Mouse (Mus musculus): ENCODE measurements around the gene Grb10. TPM values are rescaled to one million over a fixed set of nuclear protein-coding genes. Genes with fewer than 3 reads are reported as not detected.

Gene Grb10
- polyA plus RNA-seq, 1 experiment = 3.7 TPM

DNA sequence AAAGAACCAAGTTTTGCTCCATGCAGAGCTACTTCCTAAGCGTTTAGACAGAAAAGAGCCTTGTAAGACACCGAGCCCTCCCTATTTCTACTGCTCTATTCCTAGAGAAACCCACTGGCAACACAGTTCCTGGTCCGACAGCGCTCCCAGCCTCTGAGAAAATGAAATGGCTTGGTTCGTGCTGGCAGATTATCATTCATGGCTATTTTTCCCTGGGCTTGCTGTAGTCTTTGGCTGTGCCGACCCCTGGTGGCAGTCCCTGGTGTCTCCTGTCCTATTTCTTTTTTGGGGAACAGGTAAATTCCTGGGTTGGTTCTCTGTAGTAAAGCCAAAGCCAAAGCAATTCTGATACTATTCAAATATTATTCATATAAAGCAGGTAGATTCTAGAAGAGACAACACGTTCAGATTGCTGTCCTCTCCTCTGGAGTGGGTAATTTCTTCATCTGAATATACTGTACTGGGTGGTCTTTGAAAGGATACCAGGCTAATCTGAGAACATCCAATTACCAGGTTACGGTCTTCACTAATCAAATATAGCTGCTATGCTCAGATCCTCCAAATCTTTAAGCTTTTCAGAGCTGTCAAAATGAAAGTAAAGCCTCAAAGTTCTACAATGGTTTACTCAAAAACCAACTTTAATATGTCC is 65.0 kb downstream of the Grb10 start:
- peak; percentile 53 for DNase-seq (ENCODE audit: low read depth, low spot score)
- 25% methylated on average over 8 of the region's 8 CpGs for WGBS

DNA sequence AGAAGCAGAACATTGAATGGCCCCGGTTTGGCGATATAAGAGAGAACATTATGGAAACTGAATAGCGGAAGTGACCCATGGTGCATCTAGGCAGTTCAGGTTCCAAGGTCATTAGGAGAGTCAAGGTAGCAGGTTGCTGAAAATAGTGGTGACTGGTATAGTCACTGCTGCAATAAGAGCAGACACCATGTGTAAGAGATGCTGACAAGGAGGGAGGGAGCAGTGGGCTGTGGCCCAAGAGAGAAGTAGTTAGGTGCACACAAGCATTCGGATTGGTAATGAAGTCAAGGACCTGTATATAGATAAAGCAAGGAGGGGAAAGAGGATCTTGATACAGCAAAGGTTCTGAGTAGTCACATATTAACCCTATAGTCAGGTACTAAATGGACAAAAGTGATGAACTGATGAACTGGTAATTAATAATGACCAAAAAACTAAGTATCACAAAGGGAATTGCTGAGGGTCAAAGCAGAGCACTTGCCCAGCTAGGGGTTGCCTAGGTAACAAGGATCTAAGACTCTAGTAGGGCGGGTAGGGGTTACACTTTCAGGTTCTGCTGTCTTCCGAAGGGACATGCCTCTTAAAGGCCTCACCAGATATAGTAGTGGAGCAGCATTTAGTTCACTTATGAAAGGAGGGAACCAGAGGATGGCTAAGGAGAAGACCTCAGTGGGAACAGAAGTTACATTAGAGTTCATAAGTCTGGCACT is 65.9 kb downstream of the Grb10 start:
- WGBS = 93% methylated on average over 6 of the region's 6 CpGs
- DNase-seq (ENCODE audit: low read depth, low spot score) = no peak

DNA sequence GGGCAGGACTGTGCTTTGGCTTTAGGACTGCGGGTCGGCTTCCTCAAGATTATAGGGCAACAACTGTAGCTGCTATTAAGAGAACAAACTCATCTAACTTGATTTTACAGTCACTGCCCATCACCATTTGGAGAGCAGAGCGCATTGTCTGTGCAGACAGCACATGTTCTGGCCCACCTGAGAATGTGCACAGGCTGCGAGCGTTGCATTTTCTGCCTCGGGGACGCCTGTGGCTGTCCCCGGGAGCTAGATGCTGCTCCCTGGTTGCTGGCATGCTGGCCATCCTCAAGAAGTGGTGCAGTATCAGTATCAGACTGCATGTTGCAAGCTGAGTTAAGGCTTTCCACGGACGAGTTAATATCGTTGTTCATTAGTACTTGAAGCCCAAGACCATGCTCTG is 68.2 kb downstream of the Grb10 start:
- WGBS = 96% methylated on average over 11 of the region's 11 CpGs

GRCm38 (mm10) chr11:11968830-11969229 is 69.7 kb downstream of the Grb10 start:
- DNase-seq (ENCODE audit: low read depth, low spot score) = no peak
- 49% methylated on average over 6 of the region's 6 CpGs for WGBS

More for the DNA sequence above, 68.2 kb downstream of the Grb10 start:
- no peak for DNase-seq (ENCODE audit: low read depth, low spot score)

DNA sequence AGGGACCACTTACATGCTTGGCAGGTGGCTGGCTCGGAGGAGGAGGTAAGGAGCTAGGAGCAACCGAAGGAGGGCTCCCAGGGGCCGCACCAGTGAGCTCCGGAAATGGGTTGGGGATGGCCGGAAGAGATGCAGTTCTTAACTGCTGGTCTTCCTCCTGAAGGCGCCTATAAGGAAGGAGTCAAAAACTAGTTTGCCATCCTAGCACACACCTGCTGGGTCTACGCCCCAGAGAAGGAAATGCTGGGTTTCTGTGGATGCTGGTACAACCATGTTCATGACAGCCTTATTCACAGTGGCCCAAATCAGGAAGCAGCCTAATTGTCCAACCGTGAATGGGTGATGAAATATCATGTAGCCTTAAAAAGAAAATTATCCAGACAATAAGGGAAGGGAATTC is 71.0 kb downstream of the Grb10 start:
- 77% methylated on average over 8 of the region's 8 CpGs for WGBS
- DNase-seq (ENCODE audit: low read depth, low spot score) = no peak

GRCm38 (mm10) chr11:11966220-11966619 is 72.3 kb downstream of the Grb10 start:
- no peak for DNase-seq (ENCODE audit: low read depth, low spot score)
- WGBS = 87% methylated on average over 3 of the region's 3 CpGs

- WGBS = 68% methylated on average over 12 of the region's 12 CpGs
- no peak for DNase-seq (ENCODE audit: low read depth, low spot score)
These were observed 72.9 kb downstream of the Grb10 start for GRCm38 (mm10) chr11:11965501-11966125.

GRCm38 (mm10) chr11:11964729-11965128 is 73.8 kb downstream of the Grb10 start:
- 88% methylated on average over 2 of the region's 2 CpGs for WGBS
- no peak for DNase-seq (ENCODE audit: low read depth, low spot score)

GRCm38 (mm10) chr11:11963587-11963986 is 74.9 kb downstream of the Grb10 start:
- WGBS = 94% methylated on average over 3 of the region's 3 CpGs
- DNase-seq (ENCODE audit: low read depth, low spot score) = no peak

- WGBS = 90% methylated on average over 2 of the region's 2 CpGs
- DNase-seq (ENCODE audit: low read depth, low spot score) = no peak
These were observed 75.4 kb downstream of the Grb10 start for GRCm38 (mm10) chr11:11963065-11963464.

DNA sequence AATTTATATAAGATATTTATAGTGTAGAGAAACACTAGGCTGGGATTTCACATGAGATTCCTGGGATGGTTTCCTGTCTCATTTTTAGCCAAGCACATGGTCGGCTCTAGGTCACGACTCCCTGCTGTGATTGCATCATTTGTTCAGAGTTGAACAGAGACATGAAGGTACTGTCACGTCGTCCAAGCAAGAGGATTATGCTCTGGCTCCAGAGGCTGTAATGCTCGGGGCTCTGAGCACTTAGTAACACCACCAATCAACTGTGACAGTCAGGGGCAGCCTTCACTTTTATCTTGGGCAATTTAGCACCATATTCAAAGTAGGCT is 75.9 kb downstream of the Grb10 start:
- DNase-seq (ENCODE audit: low read depth, low spot score) = no peak
- WGBS = 72% methylated on average over 5 of the region's 5 CpGs

GRCm38 (mm10) chr11:11961917-11962628 is 76.4 kb downstream of the Grb10 start:
- 71% methylated on average over 5 of the region's 5 CpGs for WGBS
- DNase-seq (ENCODE audit: low read depth, low spot score) = no peak

- DNase-seq (ENCODE audit: low read depth, low spot score) = no peak
- 15% methylated on average over 5 of the region's 5 CpGs for WGBS
These were observed 77.6 kb downstream of the Grb10 start for GRCm38 (mm10) chr11:11960858-11961257.

GRCm38 (mm10) chr11:11960227-11960626 is 78.3 kb downstream of the Grb10 start:
- no peak for DNase-seq (ENCODE audit: low read depth, low spot score)
- 80% methylated on average over 2 of the region's 2 CpGs for WGBS

GRCm38 (mm10) chr11:11958479-11958878 is 80.0 kb downstream of the Grb10 start:
- WGBS = 86% methylated on average over 2 of the region's 2 CpGs
- DNase-seq (ENCODE audit: low read depth, low spot score) = no peak

GRCm38 (mm10) chr11:11958061-11958361 is 80.5 kb downstream of the Grb10 start:
- no peak for DNase-seq (ENCODE audit: low read depth, low spot score)
- WGBS = 92% methylated on average over 2 of the region's 2 CpGs

DNA sequence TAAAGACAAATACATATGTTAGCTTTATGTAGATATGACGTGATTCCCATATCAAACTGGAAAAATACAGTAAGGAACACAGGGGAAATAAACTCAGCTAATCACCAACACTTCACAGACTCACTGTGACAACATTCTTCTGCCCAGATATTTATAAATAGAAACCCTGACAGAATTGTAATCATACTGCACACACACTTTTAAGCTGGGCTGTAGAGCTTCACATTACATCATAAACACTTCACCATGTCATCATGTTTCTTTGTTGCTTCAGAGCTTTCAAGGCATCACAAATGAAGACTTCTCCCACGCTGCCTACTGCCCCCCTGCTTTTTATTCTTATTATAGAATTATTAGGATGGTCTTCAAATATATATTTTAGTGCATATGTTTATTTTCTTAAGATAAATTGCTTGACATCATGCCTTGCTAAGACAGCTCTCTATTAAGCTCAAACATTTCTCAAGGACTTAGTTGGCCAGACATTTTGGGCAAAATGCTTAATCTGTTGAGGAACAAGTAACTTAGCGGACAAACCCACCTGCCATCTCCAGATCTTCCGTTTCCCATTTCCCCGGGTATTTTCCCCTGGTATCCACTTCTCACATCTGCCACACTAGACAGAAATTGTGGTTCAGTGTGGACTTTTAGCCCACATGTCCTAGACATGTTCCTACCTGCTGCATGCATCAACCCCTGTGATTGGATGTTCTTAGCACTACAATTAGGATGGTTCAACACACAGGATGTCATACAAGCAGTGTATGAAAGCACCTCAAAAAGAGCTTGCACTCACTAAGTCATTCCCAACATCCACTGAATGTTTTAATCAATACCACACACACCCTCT is 81.0 kb downstream of the Grb10 start:
- WGBS = 84% methylated on average over 5 of the region's 5 CpGs
- DNase-seq (ENCODE audit: low read depth, low spot score) = no peak

DNA sequence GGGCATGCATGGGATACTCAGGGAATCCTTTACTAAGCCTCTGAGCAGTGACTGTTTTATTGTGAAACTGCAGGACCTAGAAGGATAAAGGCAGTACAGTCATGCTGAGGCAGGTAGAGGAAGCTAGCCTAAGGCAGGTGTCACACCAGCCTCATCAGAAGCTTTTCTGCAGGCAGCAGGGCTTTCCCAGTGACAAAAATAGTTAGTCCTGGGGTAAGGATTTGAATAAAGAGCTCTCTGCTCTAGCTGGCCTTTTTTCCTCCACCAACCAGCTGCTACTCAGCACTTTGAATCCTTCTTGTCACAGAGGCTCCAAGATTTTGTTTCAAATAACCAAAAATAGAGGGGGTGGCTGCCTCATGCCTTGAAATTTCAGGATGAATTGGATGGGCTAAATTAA is 82.7 kb downstream of the Grb10 start:
- DNase-seq (ENCODE audit: low read depth, low spot score) = no peak

DNA sequence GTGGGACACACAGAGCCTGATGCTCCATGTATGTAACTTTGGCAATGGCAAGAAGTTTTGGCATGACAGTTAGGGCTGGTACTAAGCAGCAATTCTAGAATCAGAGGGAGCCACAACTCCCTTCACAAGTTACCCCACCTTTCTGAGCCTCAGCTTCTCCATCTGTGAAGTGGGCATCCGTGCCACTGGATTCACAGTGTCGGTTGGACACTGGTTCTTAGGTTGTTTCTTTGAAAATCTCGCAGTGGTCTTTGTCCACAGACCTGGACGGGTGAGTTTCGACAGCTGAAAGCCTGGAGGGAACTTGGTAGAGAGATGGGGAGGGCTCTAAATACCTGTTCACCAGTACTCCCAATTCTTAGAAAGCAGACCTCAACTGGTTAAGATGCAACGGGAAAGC is 83.9 kb downstream of the Grb10 start:
- 89% methylated on average over 6 of the region's 6 CpGs for WGBS

DNA sequence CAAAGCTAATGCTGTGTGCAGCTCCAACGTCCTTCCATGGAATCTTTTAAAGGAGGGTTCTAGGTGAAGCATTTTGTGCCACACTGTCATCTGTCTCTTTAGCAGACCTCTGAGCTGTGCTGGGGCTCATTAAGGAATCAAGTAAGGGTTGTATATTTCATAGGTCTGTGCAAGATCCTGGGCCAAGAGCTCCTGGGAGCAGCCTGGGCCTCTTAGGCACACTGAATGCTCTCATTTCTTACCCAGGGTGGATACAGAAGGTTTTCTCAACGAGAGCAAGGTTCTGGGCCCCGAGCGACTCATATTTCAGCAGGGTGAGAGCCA is 84.4 kb downstream of the Grb10 start:
- WGBS = 66% methylated on average over 4 of the region's 4 CpGs
- DNase-seq (ENCODE audit: low read depth, low spot score) = no peak

More for the DNA sequence above, 83.9 kb downstream of the Grb10 start:
- DNase-seq (ENCODE audit: low read depth, low spot score) = no peak
